Mouse (Mus musculus) spleen, postnatal 10 days (tissue): ENCODE data around the gene Olfr1416.

Experiments
- DNase-seq, 2 experiments: peaks; one replicate each; pipeline ENCODE4 v3.0.0; 2021 to 2022; ENCODE audit warnings: low spot score in 2 of 2

Gene Olfr1416

GRCm38 (mm10) chr1:92432098-92432497 lies 52.8 kb downstream of the Olfr1416 start:
- DNase-seq: no peak

- no peak for DNase-seq
Measured at GRCm38 (mm10) chr1:92431420-92431819, 53.5 kb downstream of the Olfr1416 start.

GRCm38 (mm10) chr1:92430991-92431390 lies 53.9 kb downstream of the Olfr1416 start:
- DNase-seq: no peak
